Comparison of ENCODE assay signal across 10 mouse cellular contexts in genomic region chr3:31098556-31098955, GRCm38 (mm10). TPM values are rescaled to one million over a fixed set of nuclear protein-coding genes. Genes with fewer than 3 reads are reported as not detected.
DNase-seq lines count a peak whose midpoint lies in the region; ATAC-seq and TF ChIP-seq lines count a peak whose summit lies in the region.
"Had no signal": no experiment of that assay in that cellular context is flagged by ENCODE, and none has a peak within 500 bp of the region (broad histone marks: within the 10 kb centered on the region; RNA-seq: fewer than 3 reads in every experiment).

No protein-coding gene starts in this region.

- TF ChIP-seq POLR2A in CH12.LX (IDR thresholded peaks at IDR 0.05; ENCODE audit: low read depth, low read length) = no peak

- no peak for DNase-seq in intestine, embryonic 14.5 days (ENCODE audit: low spot score)
- no peak for DNase-seq in CH12.LX (ENCODE audit: extremely low read depth)
- no peak for DNase-seq in thymus, adult 18-20 months
- DNase-seq in right cerebral cortex, postnatal 14 days = no peak
- DNase-seq in cerebellum, adult 9-11 months = no peak
- DNase-seq: gastrocnemius, postnatal 14 days had no signal

- no peak for ATAC-seq in intestine, embryonic 14.5 days (replicated peaks; ENCODE audit: low FRiP score, low TSS enrichment, low read depth)
- no peak for ATAC-seq in intestine, embryonic 15.5 days
- ATAC-seq in embryonic facial prominence, embryonic 13.5 days (ENCODE audit: insufficient number of reproducible peaks, insufficient read depth, low FRiP score, low TSS enrichment, low read depth) = no peak
- ATAC-seq in limb, embryonic 13.5 days (ENCODE audit: low FRiP score, low read depth) = no peak

- in situ Hi-C loops in CH12.LX (cut with MboI; ENCODE audit: low pct_ligation_motif_present, low pct_unique_long_range_greater_than_20kb, low sequenced_read_pairs) = no loop called here

- WGBS in intestine, embryonic 14.5 days = 85% methylated on average over 1 of the region's 1 CpGs
- WGBS in intestine, embryonic 15.5 days = 92% methylated on average over 1 of the region's 1 CpGs
- 76% methylated on average over 1 of the region's 1 CpGs for WGBS in embryonic facial prominence, embryonic 13.5 days
- WGBS in limb, embryonic 13.5 days = 94% methylated on average over 1 of the region's 1 CpGs

- H3K27me3 ChIP-seq in intestine, embryonic 14.5 days (replicated peaks; ENCODE audit: control insufficient read depth, insufficient read depth, low read length) = no peaks in the 10 kb centered on the region
- H3K27me3 ChIP-seq in intestine, embryonic 15.5 days (replicated peaks) = no peaks in the 10 kb centered on the region
- H3K27me3 ChIP-seq in CH12.LX (replicated peaks) = no peaks in the 10 kb centered on the region
- H3K27me3 ChIP-seq in embryonic facial prominence, embryonic 13.5 days = no peaks in the 10 kb centered on the region
- H3K27me3 ChIP-seq in limb, embryonic 13.5 days = no peaks in the 10 kb centered on the region
- H3K27me3 ChIP-seq: megakaryocyte, embryonic 14.5 days had no signal

- H3K36me3 ChIP-seq in intestine, embryonic 14.5 days (ENCODE audit: control insufficient read depth, insufficient read depth, low read length) = peaks cover 11% of the 10 kb centered on the region
- no peaks in the 10 kb centered on the region for H3K36me3 ChIP-seq in intestine, embryonic 15.5 days
- peaks cover 0 to 7% of the 10 kb centered on the region in 2 experiments for H3K36me3 ChIP-seq in CH12.LX (replicated peaks in 1 of 2; ENCODE audit: control insufficient read depth in 1 of 2, insufficient read depth in 1 of 2, low read length in 1 of 2)
- H3K36me3 ChIP-seq in embryonic facial prominence, embryonic 13.5 days = peaks cover 4% of the 10 kb centered on the region; the same call in 1 of the 2 replicates
- H3K36me3 ChIP-seq in limb, embryonic 13.5 days = peaks cover 8% of the 10 kb centered on the region; the same call in 1 of the 2 replicates

- peaks cover 27% of the 10 kb centered on the region; the same call in 1 of the 2 replicates for H3K4me1 ChIP-seq in intestine, embryonic 14.5 days (replicated peaks; ENCODE audit: control insufficient read depth, insufficient read depth, low read length)
- H3K4me1 ChIP-seq in intestine, embryonic 15.5 days (replicated peaks) = peaks cover 12% of the 10 kb centered on the region
- H3K4me1 ChIP-seq in CH12.LX (ENCODE audit: control insufficient read depth in 1 of 2, insufficient read depth in 2 of 2) = peaks cover 4 to 54% of the 10 kb centered on the region in 2 experiments
- peaks cover 35% of the 10 kb centered on the region for H3K4me1 ChIP-seq in embryonic facial prominence, embryonic 13.5 days
- H3K4me1 ChIP-seq in limb, embryonic 13.5 days = peaks cover 42% of the 10 kb centered on the region

- H3K79me2 ChIP-seq in CH12.LX (replicated peaks; ENCODE audit: control insufficient read depth, extremely low read depth, insufficient read depth, poor library complexity, severe bottlenecking) = peaks cover 41% of the 10 kb centered on the region

- no peaks in the 10 kb centered on the region for H3K9me3 ChIP-seq in intestine, embryonic 14.5 days (ENCODE audit: control insufficient read depth, low read length)
- no peaks in the 10 kb centered on the region for H3K9me3 ChIP-seq in intestine, embryonic 15.5 days
- H3K9me3 ChIP-seq in CH12.LX (replicated peaks; ENCODE audit: low read length) = no peaks in the 10 kb centered on the region
- no peaks in the 10 kb centered on the region for H3K9me3 ChIP-seq in embryonic facial prominence, embryonic 13.5 days
- H3K9me3 ChIP-seq in limb, embryonic 13.5 days = no peaks in the 10 kb centered on the region
- H3K9me3 ChIP-seq: megakaryocyte, embryonic 14.5 days had no signal

- TF ChIP-seq CTCF in CH12.LX (conservative IDR thresholded peaks at IDR 0.05 in 1 of 2, IDR thresholded peaks at IDR 0.05 in 1 of 2; ENCODE audit: low read depth in 2 of 2, low read length in 2 of 2) = no peak

- TF ChIP-seq EP300 in CH12.LX (IDR thresholded peaks at IDR 0.05; ENCODE audit: low read length) = no peak

- H3K4me2 ChIP-seq in intestine, embryonic 14.5 days (ENCODE audit: low read length) = peak overlapping the region; percentile 25; the same call in 1 of the 2 replicates
- H3K4me2 ChIP-seq in intestine, embryonic 15.5 days (replicated peaks) = no peak overlapping the region
- H3K4me2 ChIP-seq in CH12.LX (ENCODE audit: insufficient read depth, low read depth, poor library complexity, severe bottlenecking) = peak overlapping the region; percentile 98; the same call in 1 of the 2 replicates
- H3K4me2 ChIP-seq in embryonic facial prominence, embryonic 13.5 days = peak overlapping the region; percentile 32
- H3K4me2 ChIP-seq in limb, embryonic 13.5 days (replicated peaks) = peak overlapping the region; percentile 55

- H3K9ac ChIP-seq in intestine, embryonic 14.5 days (ENCODE audit: low read length) = no peak overlapping the region
- H3K9ac ChIP-seq in intestine, embryonic 15.5 days = no peak overlapping the region
- peak overlapping the region; percentile 40; the same call in 1 of the 2 replicates for H3K9ac ChIP-seq in CH12.LX (ENCODE audit: insufficient read depth, low read depth)
- H3K9ac ChIP-seq in embryonic facial prominence, embryonic 13.5 days = no peak overlapping the region
- H3K9ac ChIP-seq in limb, embryonic 13.5 days = no peak overlapping the region

- TF ChIP-seq RAD21 in CH12.LX (IDR thresholded peaks at IDR 0.05; ENCODE audit: low read depth, low read length) = no peak

- dilution Hi-C loops in CH12.LX (cut with MboI; ENCODE audit: extremely low pct_ligation_motif_present, extremely low pct_unique_long_range_greater_than_20kb, low sequenced_read_pairs) = no loop called here

- no peak overlapping the region for H3K4me3 ChIP-seq in intestine, embryonic 14.5 days (ENCODE audit: low read depth, low read length)
- no peak overlapping the region for H3K4me3 ChIP-seq in intestine, embryonic 15.5 days (replicated peaks)
- H3K4me3 ChIP-seq in CH12.LX (replicated peaks in 1 of 3; ENCODE audit: low read depth in 2 of 3, low read length in 2 of 3, poor library complexity in 1 of 3) = peak overlapping the region in 1 of 3 experiments; percentile 4
- no peak overlapping the region for H3K4me3 ChIP-seq in embryonic facial prominence, embryonic 13.5 days
- H3K4me3 ChIP-seq in limb, embryonic 13.5 days = peak overlapping the region; percentile 11; the same call in 1 of the 2 replicates

- no peak overlapping the region for H3K27ac ChIP-seq in intestine, embryonic 14.5 days (ENCODE audit: low read depth)
- no peak overlapping the region for H3K27ac ChIP-seq in intestine, embryonic 15.5 days
- H3K27ac ChIP-seq in CH12.LX (ENCODE audit: insufficient read depth, low read depth) = no peak overlapping the region
- H3K27ac ChIP-seq in embryonic facial prominence, embryonic 13.5 days = no peak overlapping the region
- H3K27ac ChIP-seq in limb, embryonic 13.5 days = no peak overlapping the region

TF ChIP-seq in CH12.LX, 34 proteins besides CTCF, POLR2A, EP300 and RAD21:
- no peak for TF ChIP-seq USF2 (conservative IDR thresholded peaks at IDR 0.05; ENCODE audit: low read depth, low read length)
- TF ChIP-seq ETS1 (conservative IDR thresholded peaks at IDR 0.05; ENCODE audit: low read depth, low read length) = no peak
- no peak for TF ChIP-seq RCOR1 (conservative IDR thresholded peaks at IDR 0.05; ENCODE audit: low read depth, low read length)
- no peak for TF ChIP-seq SIN3A (IDR thresholded peaks at IDR 0.05; ENCODE audit: low read length)
- TF ChIP-seq ZNF384 (IDR thresholded peaks at IDR 0.05; ENCODE audit: low read depth, low read length) = no peak
- TF ChIP-seq E2F4 (IDR thresholded peaks at IDR 0.05; ENCODE audit: insufficient replicate concordance, low read depth, low read length) = no peak
- TF ChIP-seq BHLHE40 (IDR thresholded peaks at IDR 0.05; ENCODE audit: low read depth, low read length) = no peak
- no peak for TF ChIP-seq MAFK (IDR thresholded peaks at IDR 0.05; ENCODE audit: insufficient replicate concordance, low read length)
- no peak for TF ChIP-seq GABPA (IDR thresholded peaks at IDR 0.05; ENCODE audit: insufficient replicate concordance, low read depth, low read length)
TF ChIP-seq in CH12.LX: peak in this region for 0.

RNA-seq across cellular contexts. Expression of gene Skil, which starts 3.7 kb away (rescaled TPM):
- polyA plus RNA-seq in intestine, embryonic 14.5 days (2014; fragmentation: Nextera tagmentation; extraction: Ambion mirVana) = 23.6 and 25.0 TPM in 2 replicates
- 17.5 and 21.3 TPM in 2 replicates for polyA plus RNA-seq in intestine, embryonic 15.5 days (2015; fragmentation: Nextera tagmentation; extraction: Ambion mirVana)
- total RNA-seq in CH12.LX (2012; rRNA removed) = 11.2 and 11.4 TPM in 2 replicates
- total RNA-seq in CH12.LX (2014; rRNA removed) = 18.9 and 22.4 TPM in 2 replicates
- 11.0 and 11.1 TPM in 2 replicates for polyA plus RNA-seq in CH12.LX (2012; ENCODE audit: insufficient read length, low read depth)
- 18.4 and 23.6 TPM in 2 replicates for polyA plus RNA-seq in embryonic facial prominence, embryonic 13.5 days (2015; fragmentation: Nextera tagmentation; extraction: Ambion mirVana)
- polyA plus RNA-seq in limb, embryonic 13.5 days (2015; fragmentation: Nextera tagmentation; extraction: Ambion mirVana) = 27.2 and 30.2 TPM in 2 replicates

RNA-seq across cellular contexts. Expression of gene Cldn11, which starts 51.2 kb away (rescaled TPM):
- polyA plus RNA-seq in intestine, embryonic 14.5 days (2014; fragmentation: Nextera tagmentation; extraction: Ambion mirVana) = 6.1 and 10.0 TPM in 2 replicates
- polyA plus RNA-seq in intestine, embryonic 15.5 days (2015; fragmentation: Nextera tagmentation; extraction: Ambion mirVana) = 4.9 and 7.3 TPM in 2 replicates
- total RNA-seq in CH12.LX (2012; rRNA removed) = not detected in 2 replicates
- total RNA-seq in CH12.LX (2014; rRNA removed) = not detected in 2 replicates
- not detected in 2 replicates for polyA plus RNA-seq in CH12.LX (2012; ENCODE audit: insufficient read length, low read depth)
- polyA plus RNA-seq in embryonic facial prominence, embryonic 13.5 days (2015; fragmentation: Nextera tagmentation; extraction: Ambion mirVana) = 18.1 and 23.7 TPM in 2 replicates
- polyA plus RNA-seq in limb, embryonic 13.5 days (2015; fragmentation: Nextera tagmentation; extraction: Ambion mirVana) = 9.4 and 10.7 TPM in 2 replicates
